Mouse (Mus musculus): ENCODE data around the gene Ptprn2.

The Ptprn2 gene

GRCm38 (mm10) chr12:116863291-116863899, 377.9 kb downstream of the Ptprn2 start:
- DNase-seq (ENCODE audit: low read depth in 2 of 2, low spot score in 2 of 2) = no peak

- no peak for DNase-seq (ENCODE audit: low read depth in 2 of 2, low spot score in 2 of 2)
Measured at GRCm38 (mm10) chr12:116873866-116874585, 388.5 kb downstream of the Ptprn2 start.

- DNase-seq (ENCODE audit: low read depth in 2 of 2, low spot score in 2 of 2) = no peak
Measured at GRCm38 (mm10) chr12:116887496-116888281, 402.2 kb downstream of the Ptprn2 start.

DNA sequence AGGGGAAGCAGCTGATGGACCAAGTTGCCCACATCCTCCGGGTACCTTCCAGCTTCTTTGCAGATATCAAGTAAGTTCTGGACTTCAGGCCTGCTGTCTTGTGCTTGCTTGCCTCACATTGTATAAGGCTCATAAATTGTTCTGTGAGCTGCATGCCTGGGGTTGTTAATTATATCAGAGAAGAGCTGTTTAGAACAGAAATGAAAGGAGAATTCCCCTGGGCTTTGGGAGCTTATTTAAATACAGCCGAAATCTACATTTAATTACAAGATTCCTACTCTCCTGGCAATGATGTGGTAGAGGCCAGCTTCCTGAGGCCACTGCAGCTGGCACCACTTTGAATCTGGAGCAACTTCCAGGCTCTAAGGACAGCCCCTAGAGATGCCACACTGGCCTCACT, 403.3 kb downstream of the Ptprn2 start:
- no peak for DNase-seq (ENCODE audit: low read depth in 2 of 2, low spot score in 2 of 2)

- DNase-seq (ENCODE audit: low read depth in 2 of 2, low spot score in 2 of 2) = no peak
Measured at GRCm38 (mm10) chr12:116892584-116892983, 407.1 kb downstream of the Ptprn2 start.

DNA sequence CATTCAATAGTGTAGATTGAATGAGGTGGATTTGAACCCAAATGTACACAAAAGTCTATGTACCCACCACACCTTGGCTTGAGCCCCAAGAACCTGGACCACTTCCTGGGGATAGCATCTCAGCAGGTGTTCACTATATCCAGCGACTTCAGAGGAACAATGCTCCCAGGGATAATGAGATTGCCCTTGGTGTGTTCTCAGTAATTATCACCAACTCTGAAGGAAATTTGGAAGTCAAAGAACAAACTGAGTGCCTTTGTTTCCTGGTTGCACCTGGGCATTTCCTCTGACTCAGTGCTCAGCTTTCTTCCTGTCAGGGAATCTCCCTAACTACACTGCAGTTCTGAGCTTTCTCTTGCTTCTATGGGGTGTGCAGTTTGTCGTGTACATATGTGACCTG, 411.1 kb downstream of the Ptprn2 start:
- DNase-seq (ENCODE audit: low read depth in 2 of 2, low spot score in 2 of 2) = no peak

DNA sequence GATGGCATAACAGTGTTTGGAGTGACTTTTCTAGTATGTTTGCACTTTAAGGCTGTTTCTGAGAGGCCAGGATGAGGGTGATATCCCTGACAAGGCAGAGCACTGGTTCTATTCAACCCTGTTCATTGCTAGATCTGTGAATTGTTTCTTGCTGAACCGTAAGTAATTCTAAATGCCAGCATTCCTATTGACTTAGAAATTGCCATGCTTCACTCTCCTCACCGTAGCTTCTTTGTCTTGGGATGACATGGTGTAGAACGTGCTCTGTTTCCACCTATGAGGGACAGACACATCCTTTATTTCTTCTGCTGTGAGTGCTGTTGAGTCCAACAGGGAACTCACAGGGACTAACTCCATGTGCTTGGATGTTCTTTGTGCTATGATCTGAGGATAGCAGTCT, 416.3 kb downstream of the Ptprn2 start:
- DNase-seq (ENCODE audit: low read depth in 2 of 2, low spot score in 2 of 2) = no peak

DNA sequence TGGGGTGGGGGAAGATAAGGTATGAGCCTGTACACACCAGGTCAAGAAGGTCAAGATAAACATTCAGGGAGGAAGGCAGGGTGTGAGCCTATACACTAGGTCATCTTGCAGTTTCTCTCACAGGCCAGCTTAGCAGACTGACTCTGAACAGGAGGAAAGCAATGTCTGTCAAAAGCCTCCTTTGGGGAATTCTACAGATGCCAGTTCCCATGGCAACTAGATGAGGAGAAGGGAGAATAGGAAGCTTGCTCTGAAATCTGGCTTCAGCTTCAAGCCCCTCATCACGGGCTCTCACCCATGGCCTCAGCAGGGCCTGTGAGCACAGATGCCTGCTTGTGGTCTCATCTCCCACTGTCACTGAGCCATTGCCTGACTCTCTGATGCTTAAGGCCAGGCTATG, 421.9 kb downstream of the Ptprn2 start:
- DNase-seq (ENCODE audit: low read depth in 2 of 2, low spot score in 2 of 2) = no peak

DNA sequence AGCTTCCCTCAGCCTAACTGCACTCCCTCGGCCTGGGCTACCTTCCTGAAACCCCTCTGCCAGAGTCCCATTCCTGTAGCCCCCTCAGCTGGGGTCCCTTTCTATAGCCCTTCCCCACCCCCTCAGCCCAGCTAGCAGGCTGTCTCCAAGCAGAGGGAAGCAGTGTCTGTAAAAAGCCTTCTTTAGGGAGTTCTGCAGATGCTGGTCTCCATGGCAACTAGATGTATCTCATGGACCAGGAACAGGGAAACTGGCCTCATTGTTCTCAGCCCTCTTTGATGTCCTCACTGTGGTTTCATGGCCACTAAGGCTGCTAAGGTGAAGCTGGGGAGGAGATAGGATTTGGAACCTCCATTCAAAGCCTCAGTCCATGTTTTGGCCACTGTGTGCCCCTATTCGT, 423.1 kb downstream of the Ptprn2 start:
- no peak for DNase-seq (ENCODE audit: low read depth in 2 of 2, low spot score in 2 of 2)

DNA sequence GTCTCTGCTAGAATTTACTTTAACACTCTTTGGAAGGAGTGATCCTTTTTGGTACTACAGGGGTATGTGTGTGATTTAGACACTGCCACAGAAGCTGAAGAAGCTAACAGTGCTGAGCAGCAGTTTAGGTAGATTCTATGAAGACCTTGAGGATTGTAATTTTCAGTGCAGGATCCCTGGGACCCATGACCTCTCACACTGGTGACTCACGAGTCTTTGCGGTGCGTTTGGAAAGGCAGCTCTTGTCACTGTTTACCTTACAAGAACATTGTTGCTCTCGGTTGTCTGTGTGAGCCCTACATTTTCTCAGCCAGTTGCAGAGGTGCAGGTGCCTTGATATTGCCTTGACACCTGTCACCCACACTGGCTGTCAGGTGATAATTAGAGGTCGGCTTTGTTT, 431.3 kb downstream of the Ptprn2 start:
- no peak for DNase-seq (ENCODE audit: low read depth in 2 of 2, low spot score in 2 of 2)

- no peak for DNase-seq (ENCODE audit: low read depth in 2 of 2, low spot score in 2 of 2)
Measured at GRCm38 (mm10) chr12:116919185-116919584, 433.7 kb downstream of the Ptprn2 start.

GRCm38 (mm10) chr12:116919691-116920526, 434.4 kb downstream of the Ptprn2 start:
- no peak for DNase-seq (ENCODE audit: low read depth in 2 of 2, low spot score in 2 of 2)

GRCm38 (mm10) chr12:116927115-116927514, 441.6 kb downstream of the Ptprn2 start:
- no peak for DNase-seq (ENCODE audit: low read depth in 2 of 2, low spot score in 2 of 2)

DNA sequence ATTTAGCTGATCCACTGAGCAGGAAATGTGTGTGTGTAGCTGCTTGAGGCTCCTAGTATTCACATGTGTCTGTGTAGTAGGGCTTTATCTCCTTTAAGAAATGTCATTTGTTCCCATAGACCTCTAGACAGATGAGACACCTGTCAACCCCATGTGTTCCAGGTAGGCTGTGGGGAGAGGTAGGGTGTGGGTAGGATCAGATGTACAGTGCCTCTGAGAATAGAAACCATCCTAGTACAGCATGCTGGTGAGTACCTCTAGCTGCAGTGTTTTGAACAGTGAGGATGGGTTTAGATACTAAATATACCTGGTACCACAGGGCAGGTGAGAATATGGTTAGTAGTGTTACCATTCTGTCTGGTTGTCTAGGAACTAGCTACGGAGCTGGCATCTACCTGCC, 442.0 kb downstream of the Ptprn2 start:
- DNase-seq (ENCODE audit: low read depth in 2 of 2, low spot score in 2 of 2) = no peak

- DNase-seq (ENCODE audit: low read depth in 2 of 2, low spot score in 2 of 2) = no peak
Measured at GRCm38 (mm10) chr12:116938158-116938854, 452.8 kb downstream of the Ptprn2 start.

- DNase-seq (ENCODE audit: low read depth in 2 of 2, low spot score in 2 of 2) = no peak
Measured at GRCm38 (mm10) chr12:116943883-116944282, 458.4 kb downstream of the Ptprn2 start.

- DNase-seq (ENCODE audit: low read depth in 2 of 2, low spot score in 2 of 2) = no peak
Measured at GRCm38 (mm10) chr12:116948151-116948928, 462.8 kb downstream of the Ptprn2 start.

DNA sequence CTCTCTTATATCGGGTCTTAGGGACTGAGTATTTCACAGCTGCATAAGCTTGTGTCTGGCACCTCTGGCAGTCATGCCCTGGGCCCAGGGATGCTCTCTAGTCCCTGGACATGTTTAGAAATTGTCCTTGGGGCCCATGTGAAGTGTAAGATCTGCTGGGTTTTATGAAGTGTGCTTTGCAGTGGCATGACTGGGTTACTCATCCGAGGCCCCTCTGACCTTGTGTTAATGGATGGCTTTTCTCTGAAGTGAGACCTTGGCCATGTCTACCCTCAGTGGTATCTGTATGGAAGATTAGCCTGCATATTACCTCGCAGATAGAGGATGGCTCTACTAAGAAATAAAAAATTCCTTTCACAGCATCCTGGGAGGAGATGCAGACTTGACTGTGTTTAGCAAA, 464.2 kb downstream of the Ptprn2 start:
- DNase-seq (ENCODE audit: low read depth in 2 of 2, low spot score in 2 of 2) = no peak

- no peak for DNase-seq (ENCODE audit: low read depth in 2 of 2, low spot score in 2 of 2)
Measured at GRCm38 (mm10) chr12:116952452-116953205, 467.1 kb downstream of the Ptprn2 start.
